Mouse (Mus musculus) erythroblast, adult 5-6 weeks (primary cell): ENCODE data around the gene Cldn34b3. TPM values are rescaled to one million over a fixed set of nuclear protein-coding genes. Genes with fewer than 3 reads are reported as not detected.
"Not testable (repeated sequence)": the region's sequence is repeated elsewhere in the genome, so short reads cannot be mapped to it uniquely, and the experiment has no call there.

ENCODE experiments used
- ATAC-seq: replicated peaks from 2 replicates; pipeline ENCODE4 v1.8.0; 2016; ENCODE audit warnings: moderate number of reproducible peaks, mild to moderate bottlenecking, moderate TSS enrichment, inconsistent platforms; ENCODE audit not compliant: poor library complexity, low FRiP score, severe bottlenecking
- total RNA-seq, 2 experiments: library from RNA; stranded (forward) in 1 of 2; stranded (reverse) in 1 of 2; fragments of 150-400 nt in 1 of 2; fragments of 200-764, 138-1000 nt in 1 of 2; gene quantifications; 2 replicates each; pipeline versions ENCODE4 v1.2.3 to v1.2.4; 2015 to 2017; ENCODE audit warnings: low replicate concordance in 2 of 2

Gene Cldn34b3
- total RNA-seq (2015; ENCODE audit: low replicate concordance) (not detected in 2 replicates), total RNA-seq (2017; ENCODE audit: low replicate concordance) (not detected in 2 replicates)

GRCm38 (mm10) chrX:76264004-76264403, at the start of gene Cldn34b3:
Gene Cldn34b3 (plus strand): TSS chrX:76264304.
- not testable (repeated sequence) for ATAC-seq

Other genes with a start within 250 kb of the Cldn34b3 start
- gene Cldn34b4, start 129.0 kb downstream of the Cldn34b3 start, total RNA-seq (2015; ENCODE audit: low replicate concordance), result not detected in 2 replicates
- gene Cldn34b4, start 129.0 kb downstream of the Cldn34b3 start, total RNA-seq (2017; ENCODE audit: low replicate concordance), result not detected in 2 replicates